Mouse (Mus musculus) kidney, postnatal 0 days (tissue): ENCODE data around the gene 3110018I06Rik. TPM values are rescaled to one million over a fixed set of nuclear protein-coding genes. Genes with fewer than 3 reads are reported as not detected.

Experiments
- ATAC-seq: fragments of 200-750 bp; cut with Nextera tagmentation; replicated peaks from 2 replicates; pipeline ENCODE4 v1.8.0; 2017; ENCODE audit warnings: low read depth, moderate number of reproducible peaks, moderate TSS enrichment, moderate library complexity; ENCODE audit not compliant: low FRiP score
- DNase-seq: peaks from one replicate; pipeline ENCODE4 v3.0.0-alpha.2; 2016; ENCODE audit warnings: low spot score
- H3K27ac ChIP-seq: fragments of 300-500 bp; sonication (generic); 2 replicates; pipeline ENCODE4 v1.5.1; 2014; ENCODE audit warnings: mild to moderate bottlenecking
- H3K27me3 ChIP-seq: fragments of 300-500 bp; sonication (generic); 2 replicates; pipeline ENCODE4 v1.6.1; 2014; ENCODE audit warnings: low read length, mixed read lengths; ENCODE audit not compliant: insufficient read depth
- H3K36me3 ChIP-seq: fragments of 300-500 bp; sonication (generic); 2 replicates; pipeline ENCODE4 v1.6.1; 2014; ENCODE audit warnings: low read length, mixed read lengths; ENCODE audit not compliant: insufficient read depth
- H3K4me1 ChIP-seq: fragments of 300-500 bp; sonication (generic); replicated peaks from 2 replicates; pipeline ENCODE4 v1.6.1; 2014; ENCODE audit warnings: antibody characterized with exemption, low read length, mixed read lengths; ENCODE audit not compliant: insufficient read depth
- H3K4me2 ChIP-seq: fragments of 300-500 bp; sonication (generic); 2 replicates; pipeline ENCODE4 v1.6.1; 2014; ENCODE audit warnings: mild to moderate bottlenecking, low read length, moderate library complexity, mixed read lengths
- H3K4me3 ChIP-seq: fragments of 300-500 bp; sonication (generic); replicated peaks from 2 replicates; pipeline ENCODE4 v1.5.1; 2014; ENCODE audit warnings: low read depth, low read length
- H3K9ac ChIP-seq: fragments of 300-500 bp; sonication (generic); 2 replicates; pipeline ENCODE4 v1.6.1; 2014; ENCODE audit warnings: low read depth, low read length
- H3K9me3 ChIP-seq: fragments of 300-500 bp; sonication (generic); replicated peaks from 2 replicates; pipeline ENCODE4 v1.6.1; 2016; ENCODE audit warnings: low read length, inconsistent platforms, mixed read lengths
- CTCF ChIP-seq: IDR thresholded peaks from 2 replicates; pipeline ENCODE4 v1.5.1; 2016; ENCODE audit warnings: antibody characterized with exemption, low read depth, mild to moderate bottlenecking, moderate library complexity
- WGBS: fragments of 180-500 bp; shearing (Covaris S2); extraction: QIAGEN DNeasy Blood & Tissue Kit; methylation state at CpG from one replicate; pipeline ENCODE4 v1.1.7; 2014; 5-methylcytosine and 5-hydroxymethylcytosine counted together
- polyA plus RNA-seq: library from polyadenylated mRNA; unstranded; fragments of >200 nt; fragmentation: Nextera tagmentation; extraction: Ambion mirVana; gene quantifications from 2 replicates; pipeline ENCODE4 v1.2.1, GENCODE M21; 2015

3110018I06Rik gene
- polyA plus RNA-seq, 1 experiment from 2014 or later = not detected

GRCm38 (mm10) chr12:107483031-107483430 lies 5.4 kb upstream of the 3110018I06Rik start:
- Histone ChIP-seq H3K4me1 (no peaks in the 10 kb centered on the region), H3K9me3 (no peaks in the 10 kb centered on the region), H3K4me3 (no peak overlapping the region), H3K9ac (no peak overlapping the region), H3K27me3 (no peaks in the 10 kb centered on the region), H3K36me3 (no peaks in the 10 kb centered on the region), H3K4me2 (no peak overlapping the region), H3K27ac (no peak overlapping the region)
- no peak for DNase-seq
- no peak for ATAC-seq
- TF ChIP-seq CTCF = no peak
- 76% methylated on average over 5 of the region's 5 CpGs for WGBS

GRCm38 (mm10) chr12:107491344-107491743 lies 2.9 kb downstream of the 3110018I06Rik start:
- Histone ChIP-seq H3K4me2 (no peak overlapping the region), H3K9ac (no peak overlapping the region), H3K9me3 (no peaks in the 10 kb centered on the region), H3K27ac (no peak overlapping the region), H3K4me1 (no peaks in the 10 kb centered on the region), H3K27me3 (no peaks in the 10 kb centered on the region), H3K36me3 (no peaks in the 10 kb centered on the region), H3K4me3 (no peak overlapping the region)
- WGBS = 71% methylated on average over 1 of the region's 1 CpGs
- no peak for TF ChIP-seq CTCF
- ATAC-seq = no peak
- DNase-seq = peak; percentile 5

GRCm38 (mm10) chr12:107496924-107497323 lies 8.5 kb downstream of the 3110018I06Rik start:
- Histone ChIP-seq H3K4me2 (no peak overlapping the region), H3K27ac (no peak overlapping the region), H3K27me3 (no peaks in the 10 kb centered on the region), H3K4me1 (no peaks in the 10 kb centered on the region), H3K36me3 (no peaks in the 10 kb centered on the region), H3K4me3 (no peak overlapping the region), H3K9ac (no peak overlapping the region), H3K9me3 (no peaks in the 10 kb centered on the region)
- no peak for ATAC-seq
- no peak for TF ChIP-seq CTCF
- no peak for DNase-seq
- WGBS = 70% methylated on average over 5 of the region's 5 CpGs

GRCm38 (mm10) chr12:107509661-107510237 lies 21.3 kb downstream of the 3110018I06Rik start:
- H3K9me3 ChIP-seq = no peaks in the 10 kb centered on the region
- WGBS = 81% methylated on average over 9 of the region's 9 CpGs
- H3K4me3 ChIP-seq = no peak overlapping the region
- DNase-seq = no peak
- no peak for TF ChIP-seq CTCF
- no peaks in the 10 kb centered on the region for H3K4me1 ChIP-seq
- H3K4me2 ChIP-seq = no peak overlapping the region
- no peaks in the 10 kb centered on the region for H3K27me3 ChIP-seq
- no peak overlapping the region for H3K9ac ChIP-seq
- no peak overlapping the region for H3K27ac ChIP-seq
- no peaks in the 10 kb centered on the region for H3K36me3 ChIP-seq
- ATAC-seq = no peak

GRCm38 (mm10) chr12:107511112-107511511 lies 22.7 kb downstream of the 3110018I06Rik start:
- no peak for ATAC-seq
- Histone ChIP-seq H3K4me1 (no peaks in the 10 kb centered on the region), H3K27me3 (no peaks in the 10 kb centered on the region), H3K27ac (no peak overlapping the region), H3K36me3 (no peaks in the 10 kb centered on the region), H3K4me2 (no peak overlapping the region), H3K9ac (no peak overlapping the region), H3K4me3 (no peak overlapping the region), H3K9me3 (no peaks in the 10 kb centered on the region)
- DNase-seq = peak; percentile 3
- no peak for TF ChIP-seq CTCF
- 85% methylated on average over 11 of the region's 11 CpGs for WGBS

GRCm38 (mm10) chr12:107516265-107517217 lies 28.1 kb downstream of the 3110018I06Rik start:
- Histone ChIP-seq H3K4me1 (no peaks in the 10 kb centered on the region), H3K36me3 (no peaks in the 10 kb centered on the region), H3K4me2 (no peak overlapping the region), H3K27me3 (no peaks in the 10 kb centered on the region), H3K27ac (no peak overlapping the region), H3K4me3 (no peak overlapping the region), H3K9me3 (no peaks in the 10 kb centered on the region), H3K9ac (no peak overlapping the region)
- WGBS = 15% methylated on average over 11 of the region's 11 CpGs
- ATAC-seq (no peak), DNase-seq (peak; percentile 32)
- no peak for TF ChIP-seq CTCF
